Mouse (Mus musculus): ENCODE results near the gene Fam178b.

GRCm38 (mm10) chr1:36546888-36547471, 136.0 kb downstream of the Fam178b start, which contains the start of gene Ankrd39:
- TF ChIP-seq CTCF (IDR thresholded peaks at IDR 0.05; ENCODE audit: low read depth): peak; percentile 100
- no peak for TF ChIP-seq EP300 (optimal IDR thresholded peaks at IDR 0.05)
